Mouse (Mus musculus): Measurements from ENCODE around the gene Angptl4.
"Not testable (repeated sequence)": the region's sequence is repeated elsewhere in the genome, so short reads cannot be mapped to it uniquely, and the experiment has no call there.

The Angptl4 gene

DNA sequence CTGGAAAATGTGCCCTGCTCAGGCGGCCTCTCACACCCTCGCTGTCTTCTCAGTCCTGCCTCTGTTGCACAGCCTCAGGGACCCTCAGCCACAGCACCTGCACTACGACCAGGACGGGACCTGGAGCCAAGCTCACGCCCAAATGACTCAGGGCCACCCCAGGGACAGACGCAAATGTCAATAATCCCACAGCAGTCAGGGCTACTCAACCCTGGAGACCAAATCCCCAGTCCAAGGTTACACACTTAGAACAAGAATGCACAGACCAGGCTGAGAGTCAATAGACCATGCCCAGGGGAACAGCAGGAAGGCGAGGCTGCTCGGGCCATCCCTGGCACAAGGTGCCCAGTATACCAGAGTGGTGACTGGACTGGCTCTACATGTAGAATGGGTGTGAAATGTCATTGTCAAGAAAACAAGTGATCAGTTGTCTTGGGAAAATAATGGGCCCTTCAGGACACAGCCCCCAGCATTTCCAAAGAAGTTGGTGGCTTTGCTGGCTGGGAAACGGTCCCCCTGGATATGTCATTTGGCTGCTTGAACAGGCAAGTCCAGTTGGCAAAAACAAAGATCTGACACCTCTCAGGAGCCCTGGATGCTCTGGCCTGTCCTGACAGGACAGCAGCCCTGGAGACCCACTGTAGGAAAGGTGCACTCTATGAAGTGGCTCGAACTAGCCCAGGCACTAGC is 26.1 kb downstream of the Angptl4 start:
- DNase-seq: peak; percentile 18

DNA sequence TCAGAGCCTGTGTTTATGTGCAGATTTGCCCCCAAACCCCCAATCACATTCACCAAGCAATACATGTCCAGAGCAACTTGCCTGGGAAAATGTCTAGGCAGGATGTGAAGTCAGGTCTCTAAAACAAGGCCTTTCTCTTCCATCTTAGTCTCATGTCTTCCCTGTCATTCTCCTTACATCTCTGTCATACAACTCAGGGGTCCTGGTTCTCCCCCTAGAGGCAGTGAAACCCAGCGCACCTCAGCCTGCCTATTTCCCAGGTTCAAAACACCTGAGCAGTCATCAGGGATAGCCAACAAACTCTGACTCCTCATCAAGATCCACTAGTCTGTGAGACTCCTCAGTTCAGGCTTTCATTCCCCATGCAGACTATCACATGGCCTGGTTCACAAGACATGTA is 27.0 kb downstream of the Angptl4 start:
- no peak for DNase-seq

DNA sequence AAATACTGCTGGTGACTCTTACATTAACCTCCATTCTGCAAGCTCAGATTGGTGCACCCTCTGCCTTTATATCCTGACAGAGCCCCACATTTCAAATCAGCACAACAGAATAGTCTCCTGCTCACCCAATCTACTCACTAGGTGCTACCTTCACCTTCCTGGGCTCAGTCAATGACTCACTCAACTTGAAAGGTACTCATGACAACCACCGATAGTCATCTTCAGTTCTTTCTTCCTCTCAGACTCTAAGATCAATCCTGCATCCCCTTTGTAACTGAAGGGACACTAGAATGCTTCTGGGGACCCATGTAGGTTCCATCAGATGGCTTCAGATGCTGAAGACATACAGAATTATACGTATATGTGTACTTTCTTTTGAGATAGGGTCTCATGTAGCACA is 29.3 kb downstream of the Angptl4 start:
- DNase-seq: no peak

DNA sequence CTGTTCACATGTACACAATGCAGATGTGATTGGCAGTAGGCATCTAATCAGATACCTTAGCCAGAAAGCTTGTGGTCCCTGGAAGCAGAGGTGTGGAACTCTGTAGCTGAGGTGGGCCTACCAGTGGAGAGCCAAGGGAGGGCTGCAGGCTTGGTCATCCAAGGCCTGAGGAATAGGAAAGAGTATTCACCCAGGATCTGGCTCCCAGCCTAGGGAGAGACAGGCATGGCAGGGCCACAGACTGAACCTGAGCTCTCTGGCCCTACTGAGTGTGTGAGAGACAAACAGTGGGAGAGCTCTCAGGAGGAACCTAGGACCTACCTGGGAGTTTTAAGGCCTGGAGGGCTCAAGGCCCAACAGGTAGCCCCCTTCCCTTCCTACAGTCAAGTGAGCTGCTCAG is 30.4 kb downstream of the Angptl4 start:
- DNase-seq: no peak

DNA sequence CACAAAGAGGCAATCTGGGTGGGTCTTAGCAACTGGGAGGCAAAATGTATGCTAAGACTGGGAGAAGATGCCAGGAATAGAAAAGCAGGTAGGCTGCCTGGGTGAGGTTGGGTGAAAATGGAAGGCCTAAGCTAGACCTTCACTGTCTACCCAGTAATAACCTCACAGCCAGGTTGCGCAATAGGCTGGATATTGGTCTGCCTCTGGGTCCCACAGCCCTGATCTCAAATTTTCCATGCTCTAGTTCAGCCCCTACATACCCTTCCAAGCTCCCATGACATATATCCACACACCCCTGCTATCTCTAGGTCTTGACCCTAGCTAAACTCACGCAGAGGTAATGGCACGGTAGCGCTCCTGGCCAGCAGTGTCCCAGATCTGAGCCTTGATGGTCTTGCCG is 32.2 kb downstream of the Angptl4 start:
- no peak for DNase-seq

DNA sequence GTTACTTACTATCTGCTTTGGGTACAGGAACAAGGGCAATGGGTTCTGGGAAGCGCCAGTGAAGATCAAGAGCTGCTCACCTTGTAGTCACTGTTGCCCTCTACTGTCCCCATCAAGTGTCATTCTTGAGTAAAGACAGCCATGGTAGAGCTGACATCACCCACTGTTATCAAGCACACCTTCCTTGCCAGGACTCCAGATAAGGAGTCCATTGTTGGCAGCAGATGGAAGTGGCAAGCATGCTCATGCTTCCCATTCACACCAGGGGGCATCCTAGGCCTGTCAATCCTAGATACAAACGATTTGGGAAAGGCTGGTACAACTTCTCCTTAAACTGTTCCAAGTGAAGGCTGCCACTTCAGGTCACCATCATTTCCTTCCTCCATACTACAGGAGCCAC is 35.6 kb downstream of the Angptl4 start:
- no peak for DNase-seq

DNA sequence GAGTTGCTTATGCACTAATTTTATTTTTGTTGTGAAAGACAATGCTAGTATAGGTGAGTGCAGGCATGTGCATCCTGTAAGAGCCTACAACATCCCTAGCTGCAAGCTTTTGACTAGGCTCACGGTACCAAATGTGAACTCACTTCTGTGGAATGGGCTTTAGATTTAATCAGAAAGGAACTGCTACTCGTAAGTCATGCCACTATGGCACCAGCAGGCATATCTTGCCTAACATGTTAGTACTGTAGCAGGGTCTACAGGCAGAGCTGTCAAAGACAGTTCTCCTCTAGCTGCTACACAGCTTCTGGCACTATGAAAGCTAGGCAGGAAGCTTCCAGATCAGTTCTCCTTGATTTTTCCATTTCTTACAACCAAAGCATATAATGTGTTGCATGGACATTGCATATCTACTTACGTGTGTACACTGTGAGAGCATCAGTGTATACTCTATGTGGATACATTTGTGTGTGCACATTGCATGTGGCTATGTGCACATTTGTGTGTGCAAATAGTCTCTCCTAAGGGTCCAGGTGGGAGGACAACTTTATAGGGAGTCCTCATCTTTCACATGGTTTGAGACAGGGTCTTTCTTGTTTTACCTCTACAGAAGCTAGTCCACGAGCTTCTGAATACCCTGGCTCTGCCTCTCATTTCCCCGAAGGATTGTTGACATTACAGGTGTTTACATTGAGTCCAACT is 36.8 kb downstream of the Angptl4 start:
- DNase-seq: no peak

DNA sequence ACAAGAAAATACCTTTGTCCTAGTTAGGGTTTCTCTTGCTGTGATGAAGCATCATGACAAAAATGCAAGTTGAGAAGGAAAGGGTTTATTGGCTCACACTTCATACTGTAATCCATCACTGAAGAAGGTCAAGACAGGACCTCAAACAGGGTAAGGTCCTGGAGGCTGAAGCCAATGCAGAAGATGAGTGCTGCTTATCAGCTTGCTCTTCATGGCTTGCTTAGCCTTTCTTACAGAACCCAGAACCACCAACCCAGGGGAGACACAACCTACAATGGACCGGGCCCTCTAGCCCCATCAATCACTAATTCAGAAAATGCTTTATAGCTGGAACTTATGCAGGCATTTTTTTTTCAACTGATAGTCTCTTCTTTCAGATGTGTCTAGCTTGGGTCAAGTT is 39.2 kb downstream of the Angptl4 start:
- no peak for DNase-seq

DNA sequence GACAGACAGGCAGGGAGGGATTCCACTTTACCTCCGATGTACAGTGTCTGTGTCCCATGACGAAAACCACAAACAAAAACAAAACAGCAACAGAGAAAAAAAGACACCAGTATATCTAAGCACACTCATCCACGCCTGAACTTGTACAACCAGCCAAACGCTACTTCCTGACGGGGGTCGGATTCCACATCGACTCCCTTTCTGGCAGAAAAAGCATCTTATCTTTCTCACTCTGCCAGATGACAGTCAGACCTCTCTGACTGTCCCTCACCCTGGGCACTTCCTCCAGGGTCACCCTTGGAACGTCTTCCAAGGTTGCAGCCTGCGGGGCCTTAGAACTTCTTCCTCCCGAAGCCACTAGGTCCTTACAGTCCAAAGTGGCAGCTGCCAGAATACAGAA is 48.1 kb downstream of the Angptl4 start:
- not testable (repeated sequence) for DNase-seq

DNA sequence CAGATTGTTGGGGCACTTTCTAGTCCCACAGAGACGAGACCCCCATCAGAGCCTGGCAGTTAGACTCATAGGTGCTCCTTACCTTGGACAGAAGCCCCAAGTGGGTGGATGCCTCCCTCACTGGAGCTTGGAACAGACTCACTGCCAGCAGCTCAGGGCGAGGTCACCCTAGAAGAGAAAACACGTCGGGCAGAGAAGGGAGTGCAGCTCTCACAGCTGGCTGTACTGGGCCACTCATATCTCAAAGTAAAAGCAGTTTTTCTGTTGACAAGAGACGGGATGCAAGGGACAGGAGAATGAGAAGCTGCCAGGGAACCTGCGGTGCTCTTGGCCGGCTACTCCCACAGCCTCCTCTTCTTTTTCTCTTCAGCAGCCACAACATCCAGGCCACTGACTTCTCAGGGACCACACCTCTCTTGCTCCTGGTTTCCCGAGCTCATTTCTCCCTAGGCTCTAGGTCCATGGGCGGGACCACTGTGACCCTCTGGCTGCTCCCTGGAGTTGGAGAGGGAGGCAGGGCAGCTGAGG is 49.0 kb downstream of the Angptl4 start:
- DNase-seq: not testable (repeated sequence)

DNA sequence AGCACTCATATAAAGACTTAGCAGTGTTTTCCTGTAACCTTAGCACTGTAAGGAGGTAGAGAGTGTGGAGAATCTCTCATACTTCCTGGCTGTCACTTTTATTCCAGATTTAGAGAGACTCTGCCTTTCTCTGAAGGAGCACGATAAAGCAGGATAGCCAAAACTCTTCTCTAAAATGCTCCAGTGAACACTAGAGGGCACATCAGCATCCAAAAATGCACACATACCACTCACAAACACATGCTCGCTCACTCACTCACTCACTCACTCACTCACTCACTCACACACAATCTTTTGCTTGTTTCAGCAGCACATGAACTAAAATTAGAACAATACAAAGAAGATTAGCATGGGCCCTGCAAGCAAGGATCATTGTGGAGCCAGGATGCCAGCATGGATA is 52.4 kb downstream of the Angptl4 start:
- DNase-seq: no peak

DNA sequence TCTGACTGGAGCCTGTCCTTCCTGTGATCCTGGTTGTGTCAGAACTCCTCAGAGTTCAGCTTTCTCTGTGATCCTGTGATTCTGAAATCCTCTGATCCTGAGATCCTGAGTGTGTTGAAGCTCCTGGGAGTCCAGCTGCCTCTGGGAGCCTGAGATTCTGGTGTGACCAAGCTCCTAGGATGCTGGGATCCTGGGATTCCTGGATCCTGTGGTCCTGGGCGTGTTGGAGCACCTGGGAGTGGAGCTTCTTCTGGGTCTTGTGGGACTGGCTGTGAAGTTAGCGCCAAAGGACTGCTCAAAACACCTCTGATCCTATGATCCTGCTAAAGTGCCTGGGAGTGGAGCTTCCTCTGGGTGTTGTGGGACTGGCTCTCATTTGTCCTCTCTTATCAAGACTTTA is 53.2 kb downstream of the Angptl4 start:
- DNase-seq: no peak

Measured in cerebellum, adult 11-12 months (tissue).